Mouse (Mus musculus) embryonic facial prominence, embryonic 14.5 days (tissue): ENCODE data around the gene Lgals7. TPM values are rescaled to one million over a fixed set of nuclear protein-coding genes. Genes with fewer than 3 reads are reported as not detected.

Experiments used
- ATAC-seq: fragments of 200-750 bp; cut with Nextera tagmentation; 2 replicates; pipeline ENCODE4 v1.8.0; 2017; ENCODE audit warnings: low read depth, moderate number of reproducible peaks, moderate TSS enrichment
- DNase-seq: peaks from one replicate; pipeline ENCODE4 v3.0.0-alpha.2; 2015; ENCODE audit warnings: low spot score
- H3K27ac ChIP-seq: fragments of 300-500 bp; sonication (generic); replicated peaks from 2 replicates; pipeline ENCODE4 v1.5.1; 2014; ENCODE audit warnings: low read depth, mild to moderate bottlenecking, low read length, moderate library complexity
- H3K27me3 ChIP-seq: fragments of 300-500 bp; sonication (generic); replicated peaks from 2 replicates; pipeline ENCODE4 v1.6.1; 2014; ENCODE audit warnings: low read length; ENCODE audit not compliant: control insufficient read depth, insufficient read depth
- H3K36me3 ChIP-seq: fragments of 300-500 bp; sonication (generic); 2 replicates; pipeline ENCODE4 v1.6.1; 2014; ENCODE audit warnings: low read length, mixed read lengths; ENCODE audit not compliant: control insufficient read depth, insufficient read depth
- H3K4me1 ChIP-seq: fragments of 300-500 bp; sonication (generic); 2 replicates; pipeline ENCODE4 v1.6.1; 2014; ENCODE audit warnings: antibody characterized with exemption, low read length; ENCODE audit not compliant: control insufficient read depth, insufficient read depth
- H3K4me2 ChIP-seq: fragments of 300-500 bp; sonication (generic); 2 replicates; pipeline ENCODE4 v1.6.1; 2014; ENCODE audit warnings: low read depth, mild to moderate bottlenecking, low read length, moderate library complexity, mixed read lengths
- H3K4me3 ChIP-seq: fragments of 300-500 bp; sonication (generic); 2 replicates; pipeline ENCODE4 v1.5.1; 2014; ENCODE audit warnings: low read depth, mild to moderate bottlenecking, low read length
- H3K9ac ChIP-seq: fragments of 300-500 bp; sonication (generic); 2 replicates; pipeline ENCODE4 v1.6.1; 2014; ENCODE audit warnings: low read depth, mild to moderate bottlenecking, low read length, moderate library complexity, mixed read lengths
- H3K9me3 ChIP-seq: fragments of 300-500 bp; sonication (generic); 2 replicates; pipeline ENCODE4 v1.6.1; 2016; ENCODE audit warnings: low read length; ENCODE audit not compliant: control insufficient read depth
- WGBS: fragments of 180-500 bp; shearing (Covaris S2); extraction: QIAGEN DNeasy Blood & Tissue Kit; methylation state at CpG from one replicate; pipeline ENCODE4 v1.1.7; 2014; 5-methylcytosine and 5-hydroxymethylcytosine counted together
- polyA plus RNA-seq: library from polyadenylated mRNA; unstranded; fragments of >200 nt; fragmentation: Nextera tagmentation; extraction: Ambion mirVana; gene quantifications from 2 replicates; pipeline ENCODE4 v1.2.1, GENCODE M21; 2014

Gene Lgals7
- polyA plus RNA-seq, result 27.3 and 53.0 TPM in 2 replicates

GRCm38 (mm10) chr7:28863540-28863939, at the start of gene Lgals7:
Lgals7 (plus strand) TSS chr7:28863853.
- H3K4me2 ChIP-seq, result peak within 1 kb of the TSS; percentile 33
- peak within 1 kb of the TSS; percentile 65 for H3K27ac ChIP-seq
- no peaks in the 10 kb centered on the region for H3K9me3 ChIP-seq
- H3K27me3 ChIP-seq, result no peaks in the 10 kb centered on the region
- no peak for ATAC-seq
- H3K36me3 ChIP-seq, result no peaks in the 10 kb centered on the region
- peaks cover 15% of the 10 kb centered on the region; the same call in 1 of the 2 replicates for H3K4me1 ChIP-seq
- peak within 1 kb of the TSS; percentile 4; the same call in 1 of the 2 replicates for H3K9ac ChIP-seq
- DNase-seq, result no peak
- H3K4me3 ChIP-seq, result peak within 1 kb of the TSS; percentile 5; the same call in 1 of the 2 replicates
- WGBS, result 68% methylated on average over 6 of the region's 6 CpGs

DNA sequence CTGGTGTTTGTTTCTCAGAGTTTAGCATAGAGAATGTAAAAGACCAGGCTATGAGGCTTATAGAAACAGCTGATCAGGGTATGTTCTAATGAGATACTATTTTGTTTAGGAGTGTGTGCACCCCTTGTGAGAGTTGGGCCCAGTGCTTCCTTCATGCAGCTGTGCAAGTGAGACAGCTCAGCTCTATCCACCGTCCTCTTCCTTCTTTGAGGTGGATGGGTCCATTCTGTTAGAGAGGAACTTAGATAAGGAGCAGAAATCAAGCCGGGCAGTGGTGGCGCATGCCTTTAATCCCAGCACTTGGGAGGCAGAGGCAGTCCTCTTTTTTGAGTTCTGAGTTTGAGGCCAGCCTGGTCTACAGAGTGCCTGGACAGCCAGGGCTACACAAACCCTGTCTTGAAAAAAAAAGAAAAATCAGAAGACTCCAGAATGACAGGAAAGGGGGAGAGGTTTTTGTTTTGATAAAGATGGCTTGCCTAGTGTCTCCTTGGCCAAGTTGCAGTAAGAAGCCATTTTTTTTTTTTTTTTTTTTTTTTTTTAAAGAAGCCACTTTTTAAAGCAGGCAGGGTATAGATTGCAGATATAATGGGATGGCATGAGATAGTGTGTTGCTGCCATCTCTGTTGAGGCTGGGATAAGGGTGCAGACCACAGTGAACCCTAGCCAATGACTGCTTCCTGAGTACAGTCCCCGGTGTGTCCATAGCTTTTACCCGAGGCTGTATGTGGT, 49.2 kb upstream of the Lgals7 start:
- H3K4me2 ChIP-seq, result no peak overlapping the region
- no peaks in the 10 kb centered on the region for H3K27me3 ChIP-seq
- no peak overlapping the region for H3K9ac ChIP-seq
- H3K9me3 ChIP-seq, result no peaks in the 10 kb centered on the region
- H3K4me3 ChIP-seq, result no peak overlapping the region
- H3K27ac ChIP-seq, result no peak overlapping the region
- H3K4me1 ChIP-seq, result peaks cover 15% of the 10 kb centered on the region
- H3K36me3 ChIP-seq, result peaks cover 77% of the 10 kb centered on the region
- WGBS, result 85% methylated on average over 5 of the region's 5 CpGs
- no peak for ATAC-seq
- DNase-seq, result no peak

DNA sequence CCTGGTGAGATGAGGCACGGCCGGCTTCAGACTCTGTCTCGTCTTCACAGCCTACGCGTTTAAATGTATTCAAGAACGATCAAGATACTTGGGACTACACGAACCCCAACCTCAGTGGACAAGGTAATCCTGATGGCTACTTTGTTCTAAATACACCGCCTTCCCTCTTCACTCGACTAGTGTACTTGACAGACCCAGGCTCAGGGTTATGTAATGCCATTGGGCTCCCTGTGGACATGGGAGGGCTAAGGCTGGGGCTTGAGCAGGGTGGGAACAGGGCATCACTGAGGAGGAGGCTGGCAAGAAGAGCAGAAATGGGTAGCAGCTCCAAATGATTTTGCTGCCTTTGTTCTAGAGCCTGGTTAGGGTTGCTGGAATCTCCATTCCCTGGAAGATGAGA, 48.4 kb upstream of the Lgals7 start:
- no peak overlapping the region for H3K4me2 ChIP-seq
- H3K27ac ChIP-seq, result no peak overlapping the region
- peaks cover 84% of the 10 kb centered on the region for H3K36me3 ChIP-seq
- no peaks in the 10 kb centered on the region for H3K27me3 ChIP-seq
- no peaks in the 10 kb centered on the region for H3K9me3 ChIP-seq
- no peak for ATAC-seq
- H3K9ac ChIP-seq, result no peak overlapping the region
- H3K4me3 ChIP-seq, result no peak overlapping the region
- H3K4me1 ChIP-seq, result peaks cover 15% of the 10 kb centered on the region
- 89% methylated on average over 9 of the region's 9 CpGs for WGBS
- DNase-seq, result no peak

DNA sequence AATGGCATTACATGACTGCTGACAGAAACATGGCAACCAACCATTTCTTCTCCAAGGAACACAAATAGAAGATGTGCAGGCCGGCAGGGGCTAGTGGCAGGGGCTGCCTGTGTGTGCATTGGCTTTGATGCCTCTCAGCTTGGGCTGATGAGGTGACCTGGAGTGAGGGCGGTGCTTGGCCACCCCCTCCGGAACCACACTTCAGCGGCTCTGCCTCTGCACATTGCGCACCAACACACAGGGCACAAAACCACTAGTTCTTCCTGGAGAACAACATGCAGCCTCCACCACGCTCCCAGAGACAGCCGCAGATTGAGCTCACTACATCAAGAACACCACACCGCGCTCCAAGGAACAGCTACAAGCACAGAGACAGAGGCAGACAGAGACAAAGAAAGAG, 47.5 kb upstream of the Lgals7 start:
- H3K27me3 ChIP-seq, result no peaks in the 10 kb centered on the region
- H3K4me3 ChIP-seq, result no peak overlapping the region
- no peak overlapping the region for H3K4me2 ChIP-seq
- H3K9me3 ChIP-seq, result no peaks in the 10 kb centered on the region
- no peak overlapping the region for H3K27ac ChIP-seq
- 86% methylated on average over 9 of the region's 9 CpGs for WGBS
- H3K36me3 ChIP-seq, result peaks cover 94% of the 10 kb centered on the region
- peaks cover 15% of the 10 kb centered on the region for H3K4me1 ChIP-seq
- ATAC-seq, result no peak
- no peak for DNase-seq
- no peak overlapping the region for H3K9ac ChIP-seq

DNA sequence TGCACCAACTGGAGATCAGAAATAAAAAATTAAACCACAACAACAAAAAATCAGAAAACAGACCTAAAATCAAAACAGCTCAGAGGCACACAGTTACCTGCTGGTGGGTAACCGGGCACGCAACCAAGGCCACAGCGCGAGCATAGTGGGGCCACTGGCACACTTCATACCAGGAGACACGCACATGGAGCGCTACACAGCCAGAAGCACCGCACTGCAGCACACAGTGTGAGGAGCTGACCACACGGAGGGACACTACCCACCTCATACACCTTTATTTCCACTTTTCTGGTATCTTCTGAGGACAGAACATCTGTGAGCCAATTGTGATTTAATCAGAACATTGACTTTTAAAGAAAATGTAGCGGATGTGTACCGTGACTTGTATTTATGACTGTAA, 46.7 kb upstream of the Lgals7 start:
- 93% methylated on average over 10 of the region's 10 CpGs for WGBS
- no peak overlapping the region for H3K27ac ChIP-seq
- H3K4me2 ChIP-seq, result no peak overlapping the region
- ATAC-seq, result no peak
- no peak for DNase-seq
- no peaks in the 10 kb centered on the region for H3K27me3 ChIP-seq
- H3K4me1 ChIP-seq, result peaks cover 15% of the 10 kb centered on the region
- peaks cover 100% of the 10 kb centered on the region for H3K36me3 ChIP-seq
- no peak overlapping the region for H3K4me3 ChIP-seq
- no peak overlapping the region for H3K9ac ChIP-seq
- no peaks in the 10 kb centered on the region for H3K9me3 ChIP-seq

- ATAC-seq (no peak), DNase-seq (no peak)
- no peak overlapping the region for H3K4me3 ChIP-seq
- peaks cover 10% of the 10 kb centered on the region for H3K4me1 ChIP-seq
- H3K27ac ChIP-seq, result no peak overlapping the region
- WGBS, result 71% methylated on average over 6 of the region's 6 CpGs
- H3K4me2 ChIP-seq, result no peak overlapping the region
- H3K36me3 ChIP-seq, result peaks cover 100% of the 10 kb centered on the region
- H3K9me3 ChIP-seq, result no peaks in the 10 kb centered on the region
- H3K27me3 ChIP-seq, result no peaks in the 10 kb centered on the region
- H3K9ac ChIP-seq, result no peak overlapping the region
Observed at GRCm38 (mm10) chr7:28817524-28817923, 46.1 kb upstream of the Lgals7 start.

DNA sequence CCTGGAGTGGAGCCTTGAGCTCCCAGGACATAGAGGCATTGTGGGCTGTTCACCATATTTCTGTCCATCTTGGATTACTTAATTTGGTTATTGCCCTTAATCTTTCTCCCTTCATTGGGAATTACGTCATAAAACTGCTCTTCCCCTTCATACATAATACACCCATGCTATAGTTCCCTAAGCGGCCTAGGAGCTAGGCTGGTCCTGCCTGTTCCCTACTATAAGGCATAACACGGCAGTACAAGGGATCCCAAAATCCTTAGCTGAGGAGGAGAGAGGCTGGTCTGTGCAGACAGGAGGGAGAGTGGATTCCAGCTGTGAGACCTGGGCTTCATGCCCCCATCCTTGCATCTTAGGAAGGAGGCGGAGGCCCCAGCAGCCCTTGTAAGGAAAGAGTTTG, 45.7 kb upstream of the Lgals7 start:
- Histone ChIP-seq H3K9me3 (no peaks in the 10 kb centered on the region), H3K4me2 (no peak overlapping the region), H3K36me3 (peaks cover 100% of the 10 kb centered on the region), H3K4me1 (peaks cover 7% of the 10 kb centered on the region; the same call in 1 of the 2 replicates), H3K9ac (0 out of 2 replicates have a peak overlapping the region, but pooled peaks have one; percentile 8), H3K4me3 (no peak overlapping the region), H3K27me3 (no peaks in the 10 kb centered on the region), H3K27ac (0 out of 2 replicates have a peak overlapping the region, but pooled peaks have one; percentile 21)
- WGBS, result 84% methylated on average over 4 of the region's 4 CpGs
- ATAC-seq (no peak), DNase-seq (no peak)

GRCm38 (mm10) chr7:28818436-28818835, 45.2 kb upstream of the Lgals7 start:
- Histone ChIP-seq H3K27me3 (no peaks in the 10 kb centered on the region), H3K4me2 (no peak overlapping the region), H3K4me1 (0 out of 2 replicates have a peak, but pooled peaks cover 3% of the 10 kb centered on the region), H3K4me3 (no peak overlapping the region), H3K36me3 (peaks cover 100% of the 10 kb centered on the region), H3K27ac (no peak overlapping the region), H3K9ac (0 out of 2 replicates have a peak overlapping the region, but pooled peaks have one; percentile 8), H3K9me3 (no peaks in the 10 kb centered on the region)
- ATAC-seq (no peak), DNase-seq (no peak)
- WGBS, result 78% methylated on average over 17 of the region's 18 CpGs
